Mouse (Mus musculus): Measurements from ENCODE around the gene Pagr1a.

DNA sequence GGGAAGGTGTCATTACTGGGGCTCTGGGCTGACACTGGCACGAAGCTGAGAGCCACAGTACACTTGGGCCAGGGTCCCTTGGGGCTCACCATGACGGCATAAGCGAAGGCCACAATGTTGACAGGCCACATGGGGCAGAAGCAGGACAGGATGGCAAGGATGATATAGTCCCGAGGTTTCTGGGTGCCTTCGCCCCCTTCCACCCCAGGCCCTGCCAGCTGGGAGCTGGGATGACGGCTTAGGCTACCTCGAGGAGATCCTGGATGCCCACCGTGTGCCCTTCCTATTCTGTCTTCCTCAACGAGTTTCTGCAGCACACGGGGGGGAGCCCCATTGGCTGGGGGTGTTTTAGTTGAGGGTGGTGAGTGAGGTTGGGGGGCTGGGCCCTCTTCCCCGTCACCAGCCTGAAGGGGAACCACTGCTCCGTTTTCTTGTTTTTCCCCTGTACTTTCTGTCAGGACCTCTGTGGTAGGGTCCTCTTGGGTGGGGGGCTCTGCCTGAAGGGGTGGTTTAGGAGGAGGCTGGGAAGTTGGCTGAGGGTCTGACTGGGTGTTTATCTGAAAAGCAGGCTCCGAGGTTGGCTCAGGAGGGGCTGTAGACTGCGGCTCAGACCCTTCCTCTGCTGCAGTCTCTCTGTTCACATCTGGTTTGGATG lies 2.3 kb upstream of the Pagr1a start:
- TF ChIP-seq CTCF (IDR thresholded peaks at IDR 0.05; ENCODE audit: extremely low read depth, insufficient read length, insufficient replicate concordance, low read depth, low read length) (no peak), POLR2A (IDR thresholded peaks at IDR 0.05; ENCODE audit: low read depth, low read length) (no peak)

Measured in small intestine, adult 2 months (tissue).